Mouse (Mus musculus) kidney, embryonic 16.5 days (tissue): ENCODE measurements around the gene Ptpn11. TPM values are rescaled to one million over a fixed set of nuclear protein-coding genes. Genes with fewer than 3 reads are reported as not detected.

ENCODE experiments used
- ATAC-seq: fragments of 200-750 bp; cut with Nextera tagmentation; 2 replicates; pipeline ENCODE4 v1.8.0; 2017; ENCODE audit warnings: moderate TSS enrichment; ENCODE audit not compliant: low FRiP score, low TSS enrichment
- H3K27ac ChIP-seq: fragments of 300-500 bp; sonication (generic); 2 replicates; pipeline ENCODE4 v1.5.1; 2014; ENCODE audit warnings: low read length
- H3K27me3 ChIP-seq: fragments of 300-500 bp; sonication (generic); 2 replicates; pipeline ENCODE4 v1.6.1; 2014; ENCODE audit warnings: low read length, control low read depth, mixed read lengths; ENCODE audit not compliant: insufficient read depth
- H3K36me3 ChIP-seq: fragments of 300-500 bp; sonication (generic); 2 replicates; pipeline ENCODE4 v1.6.1; 2014; ENCODE audit warnings: low read length, control low read depth, mixed read lengths; ENCODE audit not compliant: insufficient read depth
- H3K4me1 ChIP-seq: fragments of 300-500 bp; sonication (generic); 2 replicates; pipeline ENCODE4 v1.6.1; 2014; ENCODE audit warnings: low read length, control low read depth, mixed read lengths; ENCODE audit not compliant: insufficient read depth
- H3K4me2 ChIP-seq: fragments of 300-500 bp; sonication (generic); replicated peaks from 2 replicates; pipeline ENCODE4 v1.6.1; 2014; ENCODE audit warnings: low read depth, low read length
- H3K4me3 ChIP-seq: fragments of 300-500 bp; sonication (generic); 2 replicates; pipeline ENCODE4 v1.5.1; 2014; ENCODE audit warnings: mild to moderate bottlenecking, low read length
- H3K9ac ChIP-seq: fragments of 300-500 bp; sonication (generic); replicated peaks from 2 replicates; pipeline ENCODE4 v1.6.1; 2014; ENCODE audit warnings: low read length
- H3K9me3 ChIP-seq: fragments of 300-500 bp; sonication (generic); 2 replicates; pipeline ENCODE4 v1.6.1; 2016; ENCODE audit warnings: low read length, control low read depth
- WGBS: fragments of 180-500 bp; shearing (Covaris S2); extraction: QIAGEN DNeasy Blood & Tissue Kit; methylation state at CpG from one replicate; pipeline ENCODE4 v1.1.7; 2014; 5-methylcytosine and 5-hydroxymethylcytosine counted together
- polyA plus RNA-seq: library from polyadenylated mRNA; unstranded; fragments of >200 nt; fragmentation: Nextera tagmentation; extraction: Ambion mirVana; gene quantifications from 2 replicates; pipeline ENCODE4 v1.2.1, GENCODE M21; 2015

Ptpn11 gene
- polyA plus RNA-seq, 1 experiment from 2014 or later: 17.0 TPM

DNA sequence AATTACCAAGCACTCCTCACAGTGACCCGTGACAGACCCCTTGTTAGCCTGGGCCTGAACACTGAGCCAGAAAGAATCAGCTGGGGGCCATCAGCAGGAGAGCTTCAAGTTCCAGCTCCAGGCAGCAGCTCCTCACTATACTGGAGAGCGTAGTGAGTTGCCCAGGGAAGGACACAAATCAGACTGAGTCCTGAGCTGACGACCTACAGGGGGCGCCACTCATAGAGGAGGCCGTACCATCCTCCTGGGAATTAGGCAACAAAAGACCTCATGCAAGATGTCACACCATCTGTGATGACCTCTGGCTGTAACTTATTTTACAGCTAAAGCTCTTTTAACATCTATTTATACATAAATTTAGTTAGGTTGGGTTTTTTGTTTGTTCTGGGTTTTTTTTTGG lies 78.8 kb downstream of the Ptpn11 start:
- Histone ChIP-seq H3K27ac (no peak overlapping the region), H3K4me1 (peaks cover under 1% of the 10 kb centered on the region; the same call in 1 of the 2 replicates), H3K36me3 (no peaks in the 10 kb centered on the region), H3K9me3 (no peaks in the 10 kb centered on the region), H3K9ac (no peak overlapping the region), H3K4me3 (no peak overlapping the region), H3K4me2 (no peak overlapping the region), H3K27me3 (no peaks in the 10 kb centered on the region)
- no peak for ATAC-seq
- WGBS: 59% methylated on average over 5 of the region's 5 CpGs

GRCm38 (mm10) chr5:121111106-121111915 lies 79.9 kb downstream of the Ptpn11 start:
- Histone ChIP-seq H3K4me3 (no peak overlapping the region), H3K36me3 (no peaks in the 10 kb centered on the region), H3K4me1 (no peaks in the 10 kb centered on the region), H3K27ac (no peak overlapping the region), H3K9me3 (no peaks in the 10 kb centered on the region), H3K4me2 (no peak overlapping the region), H3K9ac (no peak overlapping the region), H3K27me3 (no peaks in the 10 kb centered on the region)
- ATAC-seq: no peak
- 79% methylated on average over 18 of the region's 18 CpGs for WGBS

GRCm38 (mm10) chr5:121109185-121109584 lies 82.0 kb downstream of the Ptpn11 start:
- WGBS: 82% methylated on average over 7 of the region's 7 CpGs
- no peak for ATAC-seq
- no peak overlapping the region for H3K4me2 ChIP-seq

DNA sequence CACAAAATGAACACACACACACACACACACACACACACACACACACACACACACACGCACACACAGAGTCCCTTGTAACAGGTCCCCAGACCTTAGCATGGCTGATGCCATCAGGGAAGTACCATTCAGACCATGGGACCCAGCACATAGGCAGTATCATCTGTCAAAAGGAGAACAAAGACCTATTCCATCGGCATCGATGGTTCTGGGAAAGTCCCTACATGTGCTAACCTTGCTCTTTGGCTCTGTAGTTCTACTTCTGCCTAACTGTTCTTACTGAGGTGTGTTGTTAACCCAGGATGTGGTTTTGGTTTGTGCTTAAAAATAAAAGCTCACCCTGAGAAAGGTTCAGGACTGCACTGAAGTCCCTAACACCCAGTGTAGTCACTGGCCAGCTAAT lies 84.3 kb downstream of the Ptpn11 start:
- no peak overlapping the region for H3K27ac ChIP-seq
- 77% methylated on average over 3 of the region's 3 CpGs for WGBS
- H3K27me3 ChIP-seq: no peaks in the 10 kb centered on the region
- no peaks in the 10 kb centered on the region for H3K9me3 ChIP-seq
- H3K9ac ChIP-seq: no peak overlapping the region
- H3K36me3 ChIP-seq: no peaks in the 10 kb centered on the region
- no peak overlapping the region for H3K4me2 ChIP-seq
- no peaks in the 10 kb centered on the region for H3K4me1 ChIP-seq
- no peak for ATAC-seq
- no peak overlapping the region for H3K4me3 ChIP-seq

More at GRCm38 (mm10) chr5:121109185-121109584, 82.0 kb downstream of the Ptpn11 start:
- no peak overlapping the region for H3K27ac ChIP-seq
- no peaks in the 10 kb centered on the region for H3K27me3 ChIP-seq
- H3K9ac ChIP-seq: no peak overlapping the region
- no peaks in the 10 kb centered on the region for H3K9me3 ChIP-seq
- H3K4me1 ChIP-seq: no peaks in the 10 kb centered on the region
- H3K4me3 ChIP-seq: no peak overlapping the region
- no peaks in the 10 kb centered on the region for H3K36me3 ChIP-seq

DNA sequence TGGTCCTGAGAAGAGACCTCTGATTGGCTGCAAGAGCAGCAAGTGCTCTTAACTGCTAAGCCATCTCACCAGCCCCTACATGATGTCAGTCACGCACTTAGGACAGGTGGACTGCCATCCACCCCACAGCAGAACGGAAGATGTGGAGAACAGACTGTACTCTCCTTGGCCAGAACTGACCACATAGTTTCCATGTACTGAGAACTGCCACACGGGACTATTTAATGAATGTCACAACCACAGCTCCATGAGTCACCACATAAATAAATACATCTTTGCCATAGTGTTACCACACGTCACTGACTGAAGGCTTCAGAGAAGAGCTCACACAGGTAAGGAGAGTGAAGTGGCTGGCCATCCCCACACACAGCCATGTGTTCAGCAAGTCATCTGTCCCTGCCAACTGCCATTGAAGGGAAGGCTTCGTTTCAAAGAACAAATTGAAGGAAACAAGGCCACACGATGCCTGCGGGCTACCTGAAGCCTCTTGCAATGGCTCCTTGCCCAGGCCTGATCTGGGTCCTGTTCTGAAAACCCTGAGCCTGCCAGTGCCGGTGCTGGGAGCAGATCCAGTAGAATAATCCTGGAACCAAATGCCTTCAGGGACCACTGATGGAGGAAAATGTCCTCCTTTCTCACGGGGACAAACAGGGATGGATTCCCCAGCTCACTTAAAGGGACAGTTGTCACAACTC lies 90.2 kb downstream of the Ptpn11 start:
- Histone ChIP-seq H3K36me3 (no peaks in the 10 kb centered on the region), H3K9me3 (no peaks in the 10 kb centered on the region), H3K27ac (no peak overlapping the region), H3K4me2 (no peak overlapping the region), H3K4me3 (no peak overlapping the region), H3K4me1 (no peaks in the 10 kb centered on the region), H3K27me3 (no peaks in the 10 kb centered on the region), H3K9ac (no peak overlapping the region)
- no peak for ATAC-seq
- 77% methylated on average over 9 of the region's 9 CpGs for WGBS

- Histone ChIP-seq H3K36me3 (no peaks in the 10 kb centered on the region), H3K4me1 (no peaks in the 10 kb centered on the region), H3K9me3 (no peaks in the 10 kb centered on the region), H3K27ac (no peak overlapping the region), H3K27me3 (no peaks in the 10 kb centered on the region), H3K4me3 (no peak overlapping the region), H3K4me2 (no peak overlapping the region), H3K9ac (no peak overlapping the region)
- ATAC-seq: no peak
- WGBS: 22% methylated on average over 2 of the region's 2 CpGs
Observed at GRCm38 (mm10) chr5:121100095-121100494, 91.1 kb downstream of the Ptpn11 start.

DNA sequence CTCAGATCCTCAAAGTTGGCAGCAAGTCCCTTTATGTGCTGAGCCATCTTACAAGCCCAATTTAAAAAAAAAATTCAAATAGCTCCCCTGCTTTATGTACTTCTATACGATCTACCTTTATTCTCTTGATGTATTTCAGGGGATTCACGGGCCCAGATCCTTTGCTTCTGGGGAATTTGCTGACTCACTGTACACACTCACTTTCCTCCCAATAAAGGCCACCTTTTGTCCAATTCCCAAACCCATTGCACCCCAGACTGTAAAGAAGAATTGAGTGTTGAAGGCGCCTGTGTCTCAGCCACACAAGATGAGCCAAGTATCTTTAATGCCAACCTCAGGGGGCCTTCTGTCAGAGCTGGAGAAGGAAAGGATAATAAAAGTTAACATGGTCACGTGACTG lies 93.2 kb downstream of the Ptpn11 start:
- Histone ChIP-seq H3K9me3 (no peaks in the 10 kb centered on the region), H3K4me2 (no peak overlapping the region), H3K9ac (no peak overlapping the region), H3K36me3 (no peaks in the 10 kb centered on the region), H3K4me1 (no peaks in the 10 kb centered on the region), H3K27ac (no peak overlapping the region), H3K4me3 (no peak overlapping the region), H3K27me3 (no peaks in the 10 kb centered on the region)
- WGBS: 86% methylated on average over 4 of the region's 4 CpGs
- no peak for ATAC-seq

GRCm38 (mm10) chr5:121096744-121097143 lies 94.5 kb downstream of the Ptpn11 start:
- WGBS: 86% methylated on average over 5 of the region's 5 CpGs
- no peak for ATAC-seq
- H3K4me1 ChIP-seq: no peaks in the 10 kb centered on the region
- no peaks in the 10 kb centered on the region for H3K9me3 ChIP-seq
- no peaks in the 10 kb centered on the region for H3K36me3 ChIP-seq
- no peak overlapping the region for H3K27ac ChIP-seq
- no peak overlapping the region for H3K4me2 ChIP-seq
- H3K27me3 ChIP-seq: no peaks in the 10 kb centered on the region
- H3K4me3 ChIP-seq: no peak overlapping the region
- H3K9ac ChIP-seq: no peak overlapping the region

DNA sequence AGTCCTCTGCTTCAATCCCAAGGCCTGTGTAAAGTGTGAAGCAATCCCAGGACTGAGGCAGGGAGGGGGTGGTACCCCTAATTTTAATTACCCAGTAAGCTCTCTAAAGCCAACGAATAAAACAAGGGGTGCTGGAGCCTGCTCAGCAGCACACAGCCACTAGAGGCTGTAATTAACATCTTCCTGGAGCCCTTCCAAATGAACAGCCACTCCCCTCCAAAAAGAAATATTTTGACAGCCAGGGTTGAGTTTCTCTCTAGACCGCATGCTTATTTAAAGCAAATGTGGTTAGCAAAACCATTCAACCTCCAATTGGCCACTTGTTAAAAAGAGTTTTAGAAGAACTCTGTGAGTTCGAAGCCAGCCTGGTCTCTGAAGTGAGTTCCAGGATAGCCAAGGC lies 97.9 kb downstream of the Ptpn11 start:
- Histone ChIP-seq H3K4me2 (no peak overlapping the region), H3K36me3 (no peaks in the 10 kb centered on the region), H3K4me1 (no peaks in the 10 kb centered on the region), H3K9me3 (peaks cover 3% of the 10 kb centered on the region; the same call in 1 of the 2 replicates), H3K4me3 (no peak overlapping the region), H3K9ac (no peak overlapping the region), H3K27ac (no peak overlapping the region), H3K27me3 (no peaks in the 10 kb centered on the region)
- WGBS: 48% methylated on average over 3 of the region's 3 CpGs
- no peak for ATAC-seq

- Histone ChIP-seq H3K4me3 (no peak overlapping the region), H3K36me3 (no peaks in the 10 kb centered on the region), H3K9me3 (peaks cover 3% of the 10 kb centered on the region; the same call in 1 of the 2 replicates), H3K9ac (no peak overlapping the region), H3K4me1 (no peaks in the 10 kb centered on the region), H3K27me3 (no peaks in the 10 kb centered on the region), H3K4me2 (no peak overlapping the region), H3K27ac (no peak overlapping the region)
- no peak for ATAC-seq
- 66% methylated on average over 7 of the region's 7 CpGs for WGBS
Observed at GRCm38 (mm10) chr5:121089660-121090059, 101.5 kb downstream of the Ptpn11 start.
